Mouse (Mus musculus) layer of hippocampus, postnatal 25 days (tissue): ENCODE measurements around the gene Pkn1. TPM values are rescaled to one million over a fixed set of nuclear protein-coding genes. Genes with fewer than 3 reads are reported as not detected.

Experiments
- DNase-seq, 2 experiments: peaks; one replicate each; pipeline ENCODE4 v3.0.0; 2022; ENCODE audit warnings: mixed read lengths in 2 of 2, low spot score in 1 of 2; ENCODE audit errors: extremely low spot score in 1 of 2
- total RNA-seq, 2 experiments: library from RNA; stranded (reverse); gene quantifications; 2 replicates each; pipeline ENCODE4 v1.2.3; 2021

The Pkn1 gene
- total RNA-seq, result 10 to 100 TPM; 42.2 to 57.6 TPM

DNA sequence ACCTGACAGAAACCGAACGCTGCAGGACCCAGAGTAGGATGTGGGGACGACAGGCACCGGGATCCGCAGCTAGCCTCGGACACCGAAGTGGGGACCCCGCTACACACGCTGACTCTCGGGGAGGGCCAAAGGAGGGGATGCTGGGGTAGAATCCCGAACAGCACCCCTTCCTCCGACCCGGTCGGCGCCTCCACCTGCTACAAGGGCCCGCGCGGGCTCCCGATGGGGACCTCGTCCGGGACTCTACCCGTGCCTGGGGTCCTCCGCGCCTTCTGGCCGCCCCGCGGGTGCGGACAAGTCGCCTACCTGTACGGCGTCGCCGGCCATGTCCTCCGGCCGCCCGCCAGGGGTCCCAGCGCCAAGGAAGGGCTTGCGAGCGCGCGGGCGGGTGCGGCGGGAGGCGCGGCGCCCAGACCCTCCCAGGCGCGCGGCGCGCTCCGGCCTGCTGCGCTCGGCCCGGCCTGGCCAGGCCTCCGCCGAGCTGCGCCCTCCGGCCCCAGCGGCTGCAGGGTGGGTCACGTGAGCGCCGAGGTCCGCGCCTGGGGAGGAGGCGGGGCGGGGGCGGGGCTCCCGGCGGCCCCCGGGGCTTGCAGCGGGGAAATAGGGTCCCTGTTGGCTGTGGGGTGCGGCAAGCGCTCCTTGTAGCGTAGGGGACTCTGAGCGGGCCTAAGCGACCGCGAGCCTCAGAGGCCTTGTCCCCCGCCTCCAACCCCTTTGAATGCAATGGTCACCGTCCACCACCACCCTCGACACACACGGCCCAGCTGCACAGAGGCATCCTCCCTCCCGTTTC is at the start of gene Pkn1:
Pkn1 (minus strand) TSS at position 519 of the 793 bp plus-strand sequence.
- peak; percentile 50 to 51 for DNase-seq

DNA sequence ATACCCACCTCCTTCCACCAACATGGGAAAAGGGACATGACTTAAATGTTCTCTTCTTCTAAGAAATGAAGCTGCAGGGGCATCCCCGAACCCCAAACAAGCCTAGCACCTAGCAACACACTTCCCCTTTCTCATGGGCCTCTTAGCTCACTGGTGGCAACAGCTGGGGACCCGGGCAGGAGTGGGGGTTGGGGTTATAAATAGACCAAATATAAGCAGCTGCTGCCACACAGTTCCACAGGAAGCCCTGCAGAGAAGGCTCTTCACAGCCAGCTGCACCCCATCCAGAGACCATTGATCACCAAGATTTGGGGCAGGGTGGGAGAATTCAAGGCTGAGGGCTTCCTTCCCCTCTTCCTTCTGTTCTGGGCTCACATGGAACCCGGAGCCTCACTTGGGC is 49.7 kb upstream of the Pkn1 start:
- no peak for DNase-seq

DNA sequence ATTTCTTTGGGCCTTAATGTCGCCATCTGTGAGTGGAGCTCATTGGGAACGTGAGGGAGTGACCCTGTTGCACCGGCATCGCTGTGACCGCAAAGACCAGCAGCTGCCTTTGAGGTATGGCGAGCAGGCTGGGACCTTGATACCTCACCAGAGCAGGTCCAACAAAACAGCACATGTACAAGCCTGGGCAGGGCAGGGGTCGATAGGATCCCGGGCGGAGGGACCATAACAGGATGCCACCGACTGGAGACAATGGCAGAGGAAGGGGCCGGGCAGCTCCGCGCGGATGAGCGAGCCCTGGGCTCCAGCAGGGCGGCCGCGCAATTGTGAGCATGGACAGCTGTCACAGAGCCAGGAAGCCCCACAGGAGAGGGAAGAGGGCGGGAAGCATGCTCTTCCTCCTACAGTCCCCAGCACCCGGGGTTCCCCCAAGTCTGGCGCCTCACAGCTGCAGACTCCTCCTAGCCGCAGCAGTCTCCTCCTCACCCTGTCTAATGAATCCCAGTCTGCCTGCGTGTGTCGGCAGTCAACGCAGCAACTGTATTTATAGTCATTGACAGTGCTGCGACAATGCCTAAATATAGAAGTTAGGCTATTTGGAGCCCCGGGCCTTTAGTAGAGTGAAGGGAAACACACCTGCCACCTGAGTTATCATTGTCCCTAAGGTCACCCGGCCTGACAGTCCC is 48.8 kb upstream of the Pkn1 start:
- peak in 1 of 2 experiments; percentile 31 for DNase-seq

DNA sequence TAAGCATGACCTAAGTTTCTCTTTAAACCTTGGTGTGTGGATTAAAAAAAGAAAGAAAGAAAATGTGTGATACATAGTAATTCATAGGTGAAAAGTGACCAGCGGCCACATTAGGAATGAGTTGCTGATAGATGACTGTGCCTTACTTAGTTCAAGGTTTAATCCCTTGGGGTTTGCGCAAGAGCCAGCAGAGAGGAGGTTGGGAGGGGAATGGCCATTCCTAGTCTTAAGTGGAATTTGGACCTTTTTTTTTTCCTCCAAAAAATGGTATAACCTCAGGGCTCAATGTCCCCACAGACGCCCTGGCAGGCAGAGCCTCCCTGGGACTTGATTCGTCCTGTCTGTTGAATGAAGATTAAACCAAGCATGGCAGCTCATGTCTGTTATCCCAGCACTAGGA is 45.1 kb upstream of the Pkn1 start:
- DNase-seq, result no peak

DNA sequence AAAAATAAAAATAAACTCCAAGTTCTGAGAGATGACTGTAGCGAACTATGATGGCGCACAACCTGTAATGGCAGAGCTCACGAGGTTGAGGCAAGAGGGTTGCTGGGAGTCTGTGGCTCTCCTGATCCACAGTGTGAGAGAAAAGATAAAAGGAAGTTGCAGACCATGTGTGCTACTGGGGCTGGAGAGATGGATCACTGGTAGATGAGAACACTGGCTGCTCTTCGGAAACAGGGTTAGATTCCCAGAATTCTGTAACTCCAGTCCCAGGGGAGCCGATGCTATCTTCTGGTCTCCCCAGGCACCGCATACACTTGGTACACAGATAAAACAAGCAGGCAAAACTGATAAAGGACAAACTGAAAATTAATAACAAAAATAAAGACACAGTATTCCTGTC is 44.0 kb upstream of the Pkn1 start:
- DNase-seq, result no peak

DNA sequence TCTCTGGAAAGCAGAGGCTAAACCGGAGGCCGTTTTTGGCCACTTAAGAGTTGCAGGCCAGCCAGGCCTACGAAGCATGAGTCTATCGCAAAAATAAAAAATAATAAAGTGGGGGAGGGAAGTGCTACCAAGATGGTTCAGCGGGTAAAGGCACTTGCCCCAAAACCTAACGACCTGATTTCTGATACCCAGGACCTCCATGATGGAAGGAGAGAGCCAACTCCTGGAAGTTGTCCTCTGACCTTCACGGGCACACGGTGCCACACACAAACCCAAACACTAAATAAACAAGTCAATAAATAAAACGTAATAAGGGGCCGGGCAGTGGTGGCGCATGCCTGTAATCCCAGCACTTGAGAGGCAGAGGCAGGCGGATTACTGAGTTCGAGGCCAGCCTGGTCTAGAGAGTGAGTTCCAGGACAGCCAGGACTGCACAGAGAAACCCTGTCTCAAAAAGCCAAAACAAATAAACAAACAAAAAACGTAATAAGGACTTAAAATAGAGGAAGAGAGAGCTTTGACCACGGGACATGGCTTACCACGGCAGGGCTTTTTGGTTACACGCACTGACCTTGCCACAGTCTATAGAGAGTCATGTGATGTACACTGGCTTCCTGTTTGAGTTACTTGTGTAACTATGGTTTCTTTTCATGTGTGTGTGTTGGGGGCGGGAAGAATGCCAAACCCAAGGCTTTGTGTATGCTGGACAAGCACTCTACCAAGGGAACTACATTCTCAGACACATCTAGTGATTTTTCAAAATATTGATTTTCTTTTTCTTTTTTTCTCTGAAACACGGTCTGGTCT is 43.1 kb upstream of the Pkn1 start:
- no peak for DNase-seq

DNA sequence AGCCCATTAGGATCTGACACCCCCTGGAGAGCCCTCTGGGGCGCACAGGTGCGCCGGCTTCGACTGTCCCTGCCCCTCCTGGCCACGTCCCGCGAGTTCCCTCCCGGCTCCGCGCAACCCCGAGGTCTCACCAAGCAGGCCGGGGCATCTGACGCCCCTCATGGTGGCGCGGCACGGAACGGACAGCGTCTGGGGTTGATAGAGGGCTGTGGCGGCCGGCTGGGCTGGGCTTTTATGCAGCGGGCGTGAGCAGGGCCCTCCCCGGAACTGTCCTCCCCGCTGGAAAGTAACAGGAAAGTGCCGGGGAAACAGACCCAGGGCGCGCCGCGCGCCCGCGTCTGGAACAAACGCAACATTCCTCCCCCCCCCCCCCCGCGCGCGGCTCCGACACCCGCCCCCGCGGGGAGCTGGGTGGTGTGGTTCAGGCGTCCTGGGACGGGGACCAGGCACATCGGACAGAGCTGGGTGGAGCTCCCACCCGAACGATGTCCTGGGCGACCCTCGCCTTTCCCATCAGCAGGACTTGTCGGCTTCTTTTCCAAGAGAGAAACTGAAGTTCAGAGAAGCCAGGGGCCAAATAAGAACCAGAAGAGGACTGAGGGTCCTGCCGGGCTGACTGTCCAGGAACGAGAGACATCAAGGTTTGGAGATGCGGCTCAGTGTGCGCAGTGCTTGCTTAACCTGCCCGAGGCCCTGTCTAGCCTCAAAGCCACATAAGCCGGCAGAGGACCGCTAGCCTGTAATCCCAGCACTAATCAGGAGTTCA is 42.2 kb upstream of the Pkn1 start, which contains the start of gene Adgre5:
Adgre5 (minus strand) TSS at position 351 of the 766 bp plus-strand sequence.
- DNase-seq, result no peak

DNA sequence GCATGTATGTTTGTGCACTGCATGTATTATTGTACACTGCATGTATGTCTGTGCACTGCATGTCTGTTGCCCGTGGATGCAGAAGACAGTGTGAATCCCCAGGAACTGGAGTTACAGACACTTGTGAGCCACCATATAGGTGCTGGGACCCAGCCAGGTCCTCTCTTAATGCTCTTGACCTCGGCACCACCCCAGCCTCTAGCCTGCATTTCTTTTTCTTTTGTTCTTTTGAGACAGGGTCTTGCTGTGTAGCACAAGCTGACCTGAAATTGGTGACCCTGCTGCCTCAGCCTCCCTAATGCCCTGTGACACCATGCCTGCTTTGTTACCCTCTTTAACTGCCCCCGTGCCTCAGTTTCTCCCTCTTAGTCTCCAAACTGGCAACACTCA is 41.6 kb upstream of the Pkn1 start:
- DNase-seq, result no peak

DNA sequence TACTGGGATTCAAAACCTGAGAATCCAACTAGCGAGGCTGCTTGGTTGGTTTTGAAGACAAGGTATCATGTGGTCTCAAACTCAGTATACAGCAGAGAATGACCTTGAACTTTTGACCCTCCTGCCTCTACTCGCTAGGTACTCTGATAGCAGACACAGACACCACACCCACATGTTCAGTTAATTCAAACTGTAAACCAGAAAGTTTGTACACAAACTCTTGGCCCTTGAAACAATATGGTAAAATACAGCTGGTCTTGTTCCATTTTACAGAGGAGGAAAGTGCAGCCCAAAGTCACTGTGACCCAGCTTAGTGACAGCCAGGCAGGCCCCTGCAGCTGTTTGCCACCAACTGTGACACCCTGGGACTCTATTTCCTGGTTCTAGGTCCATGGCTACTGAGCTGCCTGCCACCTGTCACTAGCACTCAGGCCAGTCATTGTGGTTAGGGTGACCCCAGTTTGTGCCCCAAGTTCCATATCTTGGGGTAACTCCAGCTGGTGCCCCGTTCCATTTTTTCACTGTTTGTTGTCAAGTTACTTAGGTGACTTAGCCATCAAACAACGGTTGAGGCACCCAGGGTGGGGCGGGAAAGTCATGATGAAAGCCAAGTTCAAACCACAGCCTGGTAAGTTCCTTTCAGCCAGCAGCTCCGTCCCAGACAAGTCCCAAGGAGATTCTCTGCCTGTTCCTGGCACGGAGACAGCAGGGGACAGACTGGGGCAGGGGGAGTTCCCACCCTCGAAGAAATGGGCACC is 40.9 kb upstream of the Pkn1 start:
- no peak for DNase-seq

DNA sequence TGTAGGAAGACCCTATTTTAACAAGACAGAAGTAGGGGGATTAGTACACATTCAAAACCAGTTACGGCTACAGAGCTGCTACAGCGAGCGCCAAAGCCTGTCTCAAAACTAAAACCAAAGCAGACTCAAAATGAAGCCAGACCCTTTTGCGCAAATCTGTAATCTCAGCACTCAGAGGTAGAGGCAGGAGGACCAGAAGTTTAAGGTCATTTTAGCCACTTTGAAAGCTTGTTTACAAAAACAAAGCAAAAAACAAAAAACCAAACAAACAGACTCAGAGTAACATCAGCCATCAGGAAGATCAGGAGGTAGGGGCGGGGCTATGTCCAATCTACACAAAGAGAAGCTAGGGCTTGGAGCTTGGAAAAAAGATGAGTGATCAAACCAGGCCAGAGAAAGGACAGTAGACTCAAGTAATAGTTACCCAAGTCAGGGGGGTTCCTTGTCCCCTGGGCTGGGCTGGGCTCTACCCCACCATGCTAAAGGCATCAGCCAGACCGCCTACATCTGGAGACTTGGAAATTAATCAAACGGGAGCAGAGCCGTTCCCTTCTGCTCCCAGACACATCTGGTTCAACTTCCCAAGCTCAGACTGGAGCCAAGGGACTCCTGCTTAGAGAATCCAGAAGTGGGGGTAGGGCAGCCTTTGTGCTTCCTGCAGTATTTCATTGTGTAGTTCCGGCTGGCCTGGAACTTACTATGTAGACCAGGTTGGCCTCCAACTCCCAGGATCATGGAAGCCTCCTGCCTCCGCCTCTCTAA is 40.2 kb upstream of the Pkn1 start:
- DNase-seq, result no peak

DNA sequence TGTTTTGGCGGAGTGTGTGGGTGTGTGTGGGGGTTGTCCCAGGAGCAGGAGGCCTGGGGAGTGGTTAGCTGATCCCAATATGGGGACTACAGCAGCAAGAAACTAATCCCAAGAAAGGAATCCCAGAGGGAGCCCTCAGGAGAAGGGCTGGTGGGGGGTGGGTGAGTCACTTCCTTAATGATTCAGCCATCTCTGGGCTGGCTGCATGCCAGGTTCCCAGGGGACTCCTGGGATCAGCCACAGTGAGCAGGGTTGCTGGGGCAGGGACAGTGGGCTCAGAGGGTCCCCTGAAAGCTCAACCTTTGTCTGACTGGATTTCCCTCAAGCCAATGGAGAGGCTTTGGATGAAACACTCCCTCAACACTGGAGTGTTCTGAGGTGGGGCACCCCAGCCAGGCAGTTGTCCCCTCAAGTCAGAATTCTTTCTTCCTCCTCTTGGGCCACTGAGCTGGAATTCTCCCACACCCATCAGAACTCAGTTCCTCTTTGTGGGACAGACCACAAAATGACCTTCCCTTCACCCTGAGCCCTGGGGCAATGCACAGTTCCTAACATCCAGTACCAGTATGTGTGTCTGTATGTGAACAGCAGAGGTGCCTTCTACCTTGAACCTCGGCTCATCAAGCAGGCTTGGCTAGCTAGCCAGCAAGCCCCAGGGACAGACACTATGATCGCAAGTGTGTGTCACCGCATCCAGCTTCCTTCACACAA is 39.0 kb upstream of the Pkn1 start:
- no peak for DNase-seq

DNA sequence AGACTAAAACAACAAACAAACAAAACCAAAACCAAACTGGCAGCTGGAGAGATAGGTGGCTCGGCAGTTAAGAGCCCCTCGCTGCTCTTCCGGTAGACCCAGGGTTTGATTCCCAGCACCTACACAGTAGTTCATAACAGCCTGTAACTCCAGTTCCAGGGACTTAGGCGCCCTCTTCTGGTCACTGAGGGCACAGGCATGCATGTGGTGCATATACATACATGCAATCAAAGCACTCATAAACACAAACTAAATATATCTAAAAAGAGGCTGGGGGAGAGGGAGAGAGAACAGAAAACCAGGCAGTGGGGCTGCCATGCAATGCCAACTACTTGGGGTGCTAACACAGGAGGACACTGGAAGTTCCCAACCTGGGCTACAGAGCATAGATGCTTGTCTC is 38.4 kb upstream of the Pkn1 start:
- DNase-seq, result no peak

DNA sequence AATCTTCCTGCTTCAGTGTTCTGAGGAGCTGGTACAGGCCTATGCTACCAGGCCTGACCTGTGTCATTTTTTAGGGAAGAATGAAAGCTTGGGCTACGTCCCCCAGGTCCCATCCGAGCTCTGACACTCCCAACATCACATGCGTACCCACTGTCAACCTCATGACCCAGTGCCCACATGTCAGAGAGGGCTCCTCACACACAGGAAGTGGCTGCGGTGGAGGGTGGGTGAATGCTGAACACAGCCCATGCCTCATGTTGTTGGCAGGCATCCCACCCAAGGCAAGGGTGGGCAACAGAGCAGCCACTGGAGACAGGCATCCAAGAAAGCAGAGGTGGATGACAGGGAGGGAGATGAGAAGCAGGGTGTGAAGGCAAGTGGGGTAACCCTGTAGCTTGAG is 37.7 kb upstream of the Pkn1 start:
- DNase-seq, result no peak

DNA sequence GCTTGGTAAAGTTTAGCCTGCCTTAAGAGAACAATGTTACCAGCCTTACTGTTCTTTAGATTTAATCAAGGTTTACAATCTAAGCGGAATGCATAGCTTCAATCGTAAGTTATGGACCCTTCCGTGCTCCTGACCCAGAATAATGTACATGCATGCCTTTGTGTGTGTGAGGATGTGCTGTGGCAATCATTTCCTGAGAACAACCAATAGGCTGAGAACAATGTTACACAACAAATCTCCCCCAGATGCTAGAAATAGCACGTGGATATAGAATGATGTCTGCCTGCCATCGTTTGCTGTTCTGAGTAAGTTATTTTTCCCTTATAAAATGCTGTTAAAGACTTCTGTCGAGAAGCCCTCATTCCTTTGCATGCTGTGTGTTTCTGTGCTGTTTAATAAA is 33.9 kb upstream of the Pkn1 start:
- no peak for DNase-seq

DNA sequence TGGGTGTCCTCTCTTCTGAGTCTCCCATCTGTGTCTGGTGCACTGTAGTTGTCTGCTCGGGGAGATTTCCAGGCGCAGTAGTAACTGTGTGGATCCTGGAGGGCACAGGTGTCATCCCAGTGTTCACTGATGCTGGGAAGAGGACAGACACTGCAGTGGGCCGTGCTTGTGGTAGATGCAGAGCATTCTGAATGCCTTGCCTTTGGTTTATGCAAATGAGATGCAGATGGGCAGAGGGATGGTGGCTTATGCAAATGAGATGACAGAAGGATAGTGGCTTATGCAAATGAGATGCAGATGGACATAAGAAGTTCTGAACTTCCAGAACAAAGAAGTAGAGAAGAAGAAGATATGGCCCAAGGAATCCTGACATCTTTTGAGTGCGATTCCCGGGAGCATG is 32.9 kb upstream of the Pkn1 start:
- DNase-seq, result no peak

DNA sequence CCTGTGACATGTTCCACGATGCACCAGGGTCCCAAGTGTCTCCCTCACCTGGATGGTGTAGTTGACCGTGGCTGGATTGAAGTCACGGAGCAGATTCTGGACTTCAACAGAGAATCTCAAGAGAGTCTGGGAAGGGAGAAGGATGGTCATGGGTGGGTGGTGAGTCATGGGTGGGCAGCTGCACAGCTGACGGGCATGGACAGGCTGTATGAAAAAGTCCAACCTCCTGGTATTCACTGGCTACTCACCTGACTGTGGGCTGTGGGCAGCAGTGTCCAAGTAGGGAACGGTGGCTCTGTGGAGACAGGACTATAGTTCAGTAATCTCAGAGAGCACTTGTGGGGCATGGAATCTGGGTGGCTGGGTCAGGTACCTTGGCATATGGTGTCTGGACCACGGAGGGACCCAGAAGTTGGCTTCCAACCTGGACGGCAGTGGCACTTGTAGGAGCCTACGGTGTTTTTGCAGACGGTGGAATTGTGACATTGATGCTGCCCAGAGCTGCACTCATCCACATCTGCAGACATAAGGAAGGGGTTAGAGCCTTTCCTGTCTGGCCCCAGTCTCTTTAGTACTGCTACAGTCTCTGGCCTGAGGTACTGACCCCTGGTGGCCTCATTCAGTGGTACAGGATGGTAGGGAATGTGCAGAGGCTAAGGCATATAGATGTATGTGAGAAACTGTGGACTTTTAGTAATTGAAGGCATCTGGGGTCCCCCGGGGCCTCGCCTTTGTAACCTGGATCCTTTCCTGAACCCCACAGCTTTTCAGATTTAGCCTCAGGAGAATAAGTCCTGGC is 30.2 kb upstream of the Pkn1 start:
- DNase-seq, result no peak

DNA sequence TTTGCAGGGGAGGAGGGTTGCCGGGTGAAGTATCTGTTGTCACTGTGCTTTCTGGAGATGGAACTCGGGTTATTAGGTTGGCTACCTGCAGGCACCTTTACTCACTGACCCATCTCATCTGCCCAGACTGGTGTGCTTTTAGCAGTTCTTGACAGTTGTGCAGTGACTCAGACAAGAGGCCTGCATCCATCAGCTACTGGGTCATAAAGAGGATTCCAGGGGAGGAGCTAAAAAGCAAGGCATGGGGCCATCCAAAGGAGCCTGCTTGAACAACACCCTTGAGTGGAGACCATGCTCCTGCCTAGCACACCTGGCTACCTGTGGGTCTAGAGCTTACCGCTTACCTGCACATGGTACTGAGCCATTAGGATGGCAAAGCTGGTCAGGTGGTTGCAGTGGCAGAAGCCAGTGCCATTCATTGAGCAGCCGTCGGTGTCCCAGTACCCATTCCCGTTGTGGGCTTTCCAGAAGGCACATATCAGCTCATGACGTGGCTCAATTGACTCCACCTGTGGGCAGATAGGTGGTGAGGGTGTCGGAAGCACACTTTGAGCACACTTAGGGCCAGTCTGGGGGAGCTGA is 26.6 kb upstream of the Pkn1 start:
- no peak for DNase-seq
